Mouse (Mus musculus): ENCODE measurements around the gene Vwa3b. TPM values are rescaled to one million over a fixed set of nuclear protein-coding genes. Genes with fewer than 3 reads are reported as not detected.

The Vwa3b gene
- polyA plus RNA-seq, 1 experiment from 2014 or later: 0.34 TPM

GRCm38 (mm10) chr1:37035879-37036278, 9.5 kb downstream of the Vwa3b start:
- ATAC-seq (ENCODE audit: low FRiP score, low TSS enrichment): no peak

GRCm38 (mm10) chr1:37041126-37041525, 14.7 kb downstream of the Vwa3b start:
- H3K36me3 ChIP-seq (ENCODE audit: control insufficient read depth, insufficient read depth, low read length): no peaks in the 10 kb centered on the region
- H3K4me3 ChIP-seq (replicated peaks; ENCODE audit: low read depth, low read length): no peak overlapping the region
- H3K9ac ChIP-seq (replicated peaks; ENCODE audit: low read length): no peak overlapping the region
- H3K4me1 ChIP-seq (ENCODE audit: control insufficient read depth, insufficient read depth, low read length): no peaks in the 10 kb centered on the region
- ATAC-seq (ENCODE audit: low FRiP score, low TSS enrichment) (no peak), DNase-seq (no peak)
- H3K27ac ChIP-seq (replicated peaks; ENCODE audit: low read depth, low read length): no peak overlapping the region
- no peak overlapping the region for H3K4me2 ChIP-seq (ENCODE audit: low read length)
- 92% methylated on average over 7 of the region's 7 CpGs for WGBS
- no peaks in the 10 kb centered on the region for H3K27me3 ChIP-seq (ENCODE audit: control insufficient read depth, insufficient read depth, low read length)
- H3K9me3 ChIP-seq (ENCODE audit: control insufficient read depth, low read length): no peaks in the 10 kb centered on the region

More at GRCm38 (mm10) chr1:37035879-37036278, 9.5 kb downstream of the Vwa3b start:
- DNase-seq: no peak
- Histone ChIP-seq H3K9ac (replicated peaks; ENCODE audit: low read length) (no peak overlapping the region), H3K4me2 (ENCODE audit: low read length) (no peak overlapping the region), H3K4me1 (ENCODE audit: control insufficient read depth, insufficient read depth, low read length) (no peaks in the 10 kb centered on the region), H3K27ac (replicated peaks; ENCODE audit: low read depth, low read length) (no peak overlapping the region), H3K4me3 (replicated peaks; ENCODE audit: low read depth, low read length) (no peak overlapping the region), H3K9me3 (ENCODE audit: control insufficient read depth, low read length) (no peaks in the 10 kb centered on the region), H3K27me3 (ENCODE audit: control insufficient read depth, insufficient read depth, low read length) (no peaks in the 10 kb centered on the region), H3K36me3 (ENCODE audit: control insufficient read depth, insufficient read depth, low read length) (no peaks in the 10 kb centered on the region)
- 93% methylated on average over 8 of the region's 8 CpGs for WGBS

GRCm38 (mm10) chr1:37041856-37042255, 15.5 kb downstream of the Vwa3b start:
- 86% methylated on average over 5 of the region's 5 CpGs for WGBS
- no peak overlapping the region for H3K9ac ChIP-seq (replicated peaks; ENCODE audit: low read length)
- no peak overlapping the region for H3K27ac ChIP-seq (replicated peaks; ENCODE audit: low read depth, low read length)
- H3K27me3 ChIP-seq (ENCODE audit: control insufficient read depth, insufficient read depth, low read length): no peaks in the 10 kb centered on the region
- H3K4me3 ChIP-seq (replicated peaks; ENCODE audit: low read depth, low read length): no peak overlapping the region
- no peaks in the 10 kb centered on the region for H3K36me3 ChIP-seq (ENCODE audit: control insufficient read depth, insufficient read depth, low read length)
- H3K4me2 ChIP-seq (ENCODE audit: low read length): no peak overlapping the region
- no peak for ATAC-seq (ENCODE audit: low FRiP score, low TSS enrichment)
- no peaks in the 10 kb centered on the region for H3K9me3 ChIP-seq (ENCODE audit: control insufficient read depth, low read length)
- H3K4me1 ChIP-seq (ENCODE audit: control insufficient read depth, insufficient read depth, low read length): no peaks in the 10 kb centered on the region
- DNase-seq: no peak

- ATAC-seq (ENCODE audit: low FRiP score, low TSS enrichment) (no peak), DNase-seq (no peak)
- Histone ChIP-seq H3K36me3 (ENCODE audit: control insufficient read depth, insufficient read depth, low read length) (no peaks in the 10 kb centered on the region), H3K4me3 (replicated peaks; ENCODE audit: low read depth, low read length) (no peak overlapping the region), H3K9me3 (ENCODE audit: control insufficient read depth, low read length) (0 out of 2 replicates have a peak, but pooled peaks cover 3% of the 10 kb centered on the region), H3K4me2 (ENCODE audit: low read length) (no peak overlapping the region), H3K9ac (replicated peaks; ENCODE audit: low read length) (no peak overlapping the region), H3K27ac (replicated peaks; ENCODE audit: low read depth, low read length) (no peak overlapping the region), H3K27me3 (ENCODE audit: control insufficient read depth, insufficient read depth, low read length) (no peaks in the 10 kb centered on the region), H3K4me1 (ENCODE audit: control insufficient read depth, insufficient read depth, low read length) (no peaks in the 10 kb centered on the region)
- 80% methylated on average over 8 of the region's 8 CpGs for WGBS
These were observed 16.4 kb downstream of the Vwa3b start for GRCm38 (mm10) chr1:37042769-37043168.

- ATAC-seq (ENCODE audit: low FRiP score, low TSS enrichment): no peak
- DNase-seq: no peak
- Histone ChIP-seq H3K36me3 (ENCODE audit: control insufficient read depth, insufficient read depth, low read length) (no peaks in the 10 kb centered on the region), H3K4me1 (ENCODE audit: control insufficient read depth, insufficient read depth, low read length) (no peaks in the 10 kb centered on the region), H3K4me3 (replicated peaks; ENCODE audit: low read depth, low read length) (no peak overlapping the region), H3K27me3 (ENCODE audit: control insufficient read depth, insufficient read depth, low read length) (no peaks in the 10 kb centered on the region), H3K4me2 (ENCODE audit: low read length) (no peak overlapping the region), H3K27ac (replicated peaks; ENCODE audit: low read depth, low read length) (no peak overlapping the region), H3K9me3 (ENCODE audit: control insufficient read depth, low read length) (0 out of 2 replicates have a peak, but pooled peaks cover 6% of the 10 kb centered on the region), H3K9ac (replicated peaks; ENCODE audit: low read length) (no peak overlapping the region)
- WGBS: 94% methylated on average over 3 of the region's 3 CpGs
These were observed 16.8 kb downstream of the Vwa3b start for GRCm38 (mm10) chr1:37043196-37043595.

GRCm38 (mm10) chr1:37045472-37045871, 19.1 kb downstream of the Vwa3b start:
- Histone ChIP-seq H3K27ac (replicated peaks; ENCODE audit: low read depth, low read length) (no peak overlapping the region), H3K4me3 (replicated peaks; ENCODE audit: low read depth, low read length) (no peak overlapping the region), H3K9me3 (ENCODE audit: control insufficient read depth, low read length) (0 out of 2 replicates have a peak, but pooled peaks cover 6% of the 10 kb centered on the region), H3K27me3 (ENCODE audit: control insufficient read depth, insufficient read depth, low read length) (no peaks in the 10 kb centered on the region), H3K4me1 (ENCODE audit: control insufficient read depth, insufficient read depth, low read length) (no peaks in the 10 kb centered on the region), H3K9ac (replicated peaks; ENCODE audit: low read length) (no peak overlapping the region), H3K36me3 (ENCODE audit: control insufficient read depth, insufficient read depth, low read length) (no peaks in the 10 kb centered on the region), H3K4me2 (ENCODE audit: low read length) (no peak overlapping the region)
- 88% methylated on average over 5 of the region's 5 CpGs for WGBS
- no peak for DNase-seq
- ATAC-seq (ENCODE audit: low FRiP score, low TSS enrichment): no peak

GRCm38 (mm10) chr1:37049159-37049558, 22.8 kb downstream of the Vwa3b start:
- H3K4me3 ChIP-seq (replicated peaks; ENCODE audit: low read depth, low read length): no peak overlapping the region
- H3K27ac ChIP-seq (replicated peaks; ENCODE audit: low read depth, low read length): no peak overlapping the region
- no peak overlapping the region for H3K9ac ChIP-seq (replicated peaks; ENCODE audit: low read length)
- WGBS: 49% methylated on average over 4 of the region's 4 CpGs
- DNase-seq (no peak), ATAC-seq (ENCODE audit: low FRiP score, low TSS enrichment) (no peak)
- peaks cover 11% of the 10 kb centered on the region; the same call in 1 of the 2 replicates for H3K9me3 ChIP-seq (ENCODE audit: control insufficient read depth, low read length)
- H3K27me3 ChIP-seq (ENCODE audit: control insufficient read depth, insufficient read depth, low read length): no peaks in the 10 kb centered on the region
- no peak overlapping the region for H3K4me2 ChIP-seq (ENCODE audit: low read length)
- no peaks in the 10 kb centered on the region for H3K4me1 ChIP-seq (ENCODE audit: control insufficient read depth, insufficient read depth, low read length)
- H3K36me3 ChIP-seq (ENCODE audit: control insufficient read depth, insufficient read depth, low read length): no peaks in the 10 kb centered on the region

- peaks cover 5% of the 10 kb centered on the region; the same call in 1 of the 2 replicates for H3K9me3 ChIP-seq (ENCODE audit: control insufficient read depth, low read length)
- no peaks in the 10 kb centered on the region for H3K27me3 ChIP-seq (ENCODE audit: control insufficient read depth, insufficient read depth, low read length)
- ATAC-seq (ENCODE audit: low FRiP score, low TSS enrichment) (no peak), DNase-seq (no peak)
- H3K27ac ChIP-seq (replicated peaks; ENCODE audit: low read depth, low read length): no peak overlapping the region
- no peaks in the 10 kb centered on the region for H3K4me1 ChIP-seq (ENCODE audit: control insufficient read depth, insufficient read depth, low read length)
- 90% methylated on average over 4 of the region's 4 CpGs for WGBS
- H3K4me2 ChIP-seq (ENCODE audit: low read length): no peak overlapping the region
- H3K4me3 ChIP-seq (replicated peaks; ENCODE audit: low read depth, low read length): no peak overlapping the region
- no peak overlapping the region for H3K9ac ChIP-seq (replicated peaks; ENCODE audit: low read length)
- H3K36me3 ChIP-seq (ENCODE audit: control insufficient read depth, insufficient read depth, low read length): no peaks in the 10 kb centered on the region
These were observed 27.3 kb downstream of the Vwa3b start for GRCm38 (mm10) chr1:37053691-37054090.

- Histone ChIP-seq H3K9me3 (ENCODE audit: control insufficient read depth, low read length) (no peaks in the 10 kb centered on the region), H3K4me1 (ENCODE audit: control insufficient read depth, insufficient read depth, low read length) (0 out of 2 replicates have a peak, but pooled peaks cover under 1% of the 10 kb centered on the region), H3K27me3 (ENCODE audit: control insufficient read depth, insufficient read depth, low read length) (no peaks in the 10 kb centered on the region), H3K4me3 (replicated peaks; ENCODE audit: low read depth, low read length) (no peak overlapping the region), H3K27ac (replicated peaks; ENCODE audit: low read depth, low read length) (no peak overlapping the region), H3K36me3 (ENCODE audit: control insufficient read depth, insufficient read depth, low read length) (no peaks in the 10 kb centered on the region), H3K4me2 (ENCODE audit: low read length) (no peak overlapping the region), H3K9ac (replicated peaks; ENCODE audit: low read length) (no peak overlapping the region)
- no peak for DNase-seq
- no peak for ATAC-seq (ENCODE audit: low FRiP score, low TSS enrichment)
- WGBS: 85% methylated on average over 6 of the region's 6 CpGs
These were observed 30.6 kb downstream of the Vwa3b start for GRCm38 (mm10) chr1:37056831-37057561.
